Comparison of ENCODE assay signal across 9 mouse cellular contexts in genomic region chr19:20345317-20345917, GRCm38 (mm10). TPM values are rescaled to one million over a fixed set of nuclear protein-coding genes. Genes with fewer than 3 reads are reported as not detected.
DNase-seq lines count a peak whose midpoint lies in the region; ATAC-seq and TF ChIP-seq lines count a peak whose summit lies in the region.
"Had no signal": no experiment of that assay in that cellular context is flagged by ENCODE, and none has a peak within 500 bp of the region (broad histone marks: within the 10 kb centered on the region; RNA-seq: fewer than 3 reads in every experiment).

No protein-coding gene starts in this region.

- no peak overlapping the region for H3K4me2 ChIP-seq in lung, embryonic 14.5 days

- no peak for TF ChIP-seq POLR2A in olfactory bulb, adult 2 months (IDR thresholded peaks at IDR 0.05; ENCODE audit: insufficient read depth, low read depth, low read length)
- no peak for TF ChIP-seq POLR2A in thymus, adult 2 months (IDR thresholded peaks at IDR 0.05; ENCODE audit: control insufficient read depth, extremely low read depth, insufficient read depth, low read length, poor library complexity)

- 14% methylated on average over 8 of the region's 8 CpGs for WGBS in embryonic facial prominence, embryonic 10.5 days
- 10% methylated on average over 8 of the region's 8 CpGs for WGBS in large intestine, adult 2 months
- 6% methylated on average over 8 of the region's 8 CpGs for WGBS in lung, embryonic 14.5 days
- 9% methylated on average over 8 of the region's 8 CpGs for WGBS in olfactory bulb, adult 2 months
- 12% methylated on average over 8 of the region's 8 CpGs for WGBS in thymus, adult 2 months

- DNase-seq in CD4-positive, CD25-positive, alpha-beta regulatory T cell, adult 2 months (ENCODE audit: low read depth, low spot score), result peak; percentile 76
- DNase-seq in adrenal gland, postnatal 14 days, result peak; percentile 83
- DNase-seq in embryonic facial prominence, embryonic 10.5 days (ENCODE audit: low spot score), result peak; percentile 84
- DNase-seq in heart, postnatal 14 days, result peak; percentile 71 to 77
- DNase-seq in large intestine, adult 2 months (ENCODE audit: low read depth, low spot score), result peak; percentile 38
- DNase-seq in lung, embryonic 14.5 days, result peak; percentile 92
- DNase-seq in thymus, adult 2 months, result peak; percentile 65

- intact Hi-C loops in heart, postnatal 14 days (cut with DNase I), result no loop called here

- no peaks in the 10 kb centered on the region for H3K27me3 ChIP-seq in embryonic facial prominence, embryonic 10.5 days (replicated peaks; ENCODE audit: low read depth, poor library complexity, severe bottlenecking)
- H3K27me3 ChIP-seq in lung, embryonic 14.5 days (ENCODE audit: insufficient read depth, low read length), result no peaks in the 10 kb centered on the region
- H3K27me3 ChIP-seq in thymus, adult 2 months (ENCODE audit: control insufficient read depth, insufficient read depth, low read length), result no peaks in the 10 kb centered on the region
- H3K27me3 ChIP-seq: heart, embryonic 13.5 days had no signal

- no peaks in the 10 kb centered on the region for H3K4me1 ChIP-seq in embryonic facial prominence, embryonic 10.5 days
- no peaks in the 10 kb centered on the region for H3K4me1 ChIP-seq in lung, embryonic 14.5 days (ENCODE audit: insufficient read depth)
- no peaks in the 10 kb centered on the region for H3K4me1 ChIP-seq in olfactory bulb, adult 2 months (ENCODE audit: control insufficient read depth, insufficient read depth, low read length)
- no peaks in the 10 kb centered on the region for H3K4me1 ChIP-seq in thymus, adult 2 months (replicated peaks; ENCODE audit: control insufficient read depth, insufficient read depth, low read length)
- H3K4me1 ChIP-seq: heart, embryonic 13.5 days had no signal

- H3K4me3 ChIP-seq in embryonic facial prominence, embryonic 10.5 days, result no peak overlapping the region
- no peak overlapping the region for H3K4me3 ChIP-seq in lung, embryonic 14.5 days (ENCODE audit: low read depth, low read length)
- H3K4me3 ChIP-seq in olfactory bulb, adult 2 months (ENCODE audit: insufficient read depth, low read depth, low read length), result no peak overlapping the region
- H3K4me3 ChIP-seq in thymus, adult 2 months (ENCODE audit: control insufficient read depth, insufficient read depth, low read length), result no peak overlapping the region
- H3K4me3 ChIP-seq: heart, embryonic 13.5 days had no signal

- TF ChIP-seq CTCF in lung, embryonic 14.5 days (IDR thresholded peaks at IDR 0.05; ENCODE audit: low read depth), result peak; percentile 92
- TF ChIP-seq CTCF in olfactory bulb, adult 2 months (IDR thresholded peaks at IDR 0.05; ENCODE audit: insufficient read depth, low read depth, low read length), result peak; percentile 78
- TF ChIP-seq CTCF in thymus, adult 2 months (IDR thresholded peaks at IDR 0.05; ENCODE audit: borderline replicate concordance, control insufficient read depth, extremely low read depth, insufficient read depth, low read length, poor library complexity), result peak; percentile 62; the same call in 1 of the 2 replicates

- no peak overlapping the region for H3K9ac ChIP-seq in lung, embryonic 14.5 days
- H3K9ac ChIP-seq: heart, embryonic 13.5 days had no signal

- ATAC-seq in lung, embryonic 14.5 days (ENCODE audit: insufficient read depth), result peak; percentile 82

- no peaks in the 10 kb centered on the region for H3K36me3 ChIP-seq in embryonic facial prominence, embryonic 10.5 days (replicated peaks)
- H3K36me3 ChIP-seq in lung, embryonic 14.5 days (ENCODE audit: insufficient read depth), result no peaks in the 10 kb centered on the region
- H3K36me3 ChIP-seq in thymus, adult 2 months (ENCODE audit: control insufficient read depth, insufficient read depth, low read length), result no peaks in the 10 kb centered on the region
- H3K36me3 ChIP-seq: heart, embryonic 13.5 days had no signal

- no peak overlapping the region for H3K27ac ChIP-seq in embryonic facial prominence, embryonic 10.5 days (replicated peaks)
- no peak overlapping the region for H3K27ac ChIP-seq in lung, embryonic 14.5 days (ENCODE audit: low read depth)
- no peak overlapping the region for H3K27ac ChIP-seq in olfactory bulb, adult 2 months (ENCODE audit: insufficient read depth, low read depth, low read length)
- H3K27ac ChIP-seq in thymus, adult 2 months (ENCODE audit: control insufficient read depth, insufficient read depth, low read length), result no peak overlapping the region
- H3K27ac ChIP-seq: heart, embryonic 13.5 days had no signal

- no peaks in the 10 kb centered on the region for H3K9me3 ChIP-seq in embryonic facial prominence, embryonic 10.5 days
- no peaks in the 10 kb centered on the region for H3K9me3 ChIP-seq in lung, embryonic 14.5 days (ENCODE audit: low read depth, low read length)
- H3K9me3 ChIP-seq: heart, embryonic 13.5 days had no signal

RNA-seq across cellular contexts. Expression of gene Anxa1, which starts 45.3 kb away (rescaled TPM):
- total RNA-seq in adrenal gland, postnatal 14 days (2021), result 20.9 and 22.8 TPM in 2 replicates
- 0.92 and 4.3 TPM in 2 replicates for polyA plus RNA-seq in embryonic facial prominence, embryonic 10.5 days (2016; fragmentation: Nextera tagmentation; extraction: Ambion mirVana)
- 10 to 100 TPM; 27.7 to 30.0 TPM for total RNA-seq in heart, postnatal 14 days (2021)
- 5.7 and 6.0 TPM in 2 replicates for polyA plus RNA-seq in large intestine, adult 2 months (2012; rRNA removed)
- polyA plus RNA-seq in lung, embryonic 14.5 days (2014; fragmentation: Nextera tagmentation; extraction: Ambion mirVana), result 91.5 and 111 TPM in 2 replicates
- not detected in 2 replicates for polyA plus RNA-seq in olfactory bulb, adult 2 months (2012; ENCODE audit: insufficient read depth, insufficient read length, low replicate concordance, missing spikeins)
- polyA plus RNA-seq in thymus, adult 2 months (2012; rRNA removed), result 4.6 and 7.6 TPM in 2 replicates

Comparison
In these comparisons a context has a peak if more than half of its experiments do, and no peak if none do; other contexts are left out.
1. DNase-seq: peak in every context shown above with its lines; median percentile 92 in lung, embryonic 14.5 days; 84 in embryonic facial prominence, embryonic 10.5 days; 83 in adrenal gland, postnatal 14 days; 76 in CD4-positive, CD25-positive, alpha-beta regulatory T cell, adult 2 months; 74 in heart, postnatal 14 days; 65 in thymus, adult 2 months; 38 in large intestine, adult 2 months.
2. RNA of gene Anxa1, which starts 45.3 kb away (polyA plus RNA-seq): 91.5 to 111 TPM in lung, embryonic 14.5 days; 4.6 to 7.6 TPM in thymus, adult 2 months, 5.7 to 6.0 TPM in large intestine, adult 2 months, 0.92 to 4.3 TPM in embryonic facial prominence, embryonic 10.5 days and not detected in olfactory bulb, adult 2 months; every median in the first group is over 10 times any median in the second.
3. Peak in every context shown above with its lines, with median percentiles within 50 percentile points of each other: CTCF ChIP-seq.